Mouse (Mus musculus): ENCODE data around the gene Map4k3.

GRCm38 (mm10) chr17:80646131-80646530 is 82.2 kb downstream of the Map4k3 start:
- TF ChIP-seq EP300 (IDR thresholded peaks at IDR 0.05; ENCODE audit: low read depth) (no peak), CTCF (IDR thresholded peaks at IDR 0.05; ENCODE audit: low read depth) (no peak)

Measured in liver, postnatal 0 days (tissue).